Mouse (Mus musculus) myocyte (in vitro differentiated cells): ENCODE results near the gene AL732309.1. TPM values are rescaled to one million over a fixed set of nuclear protein-coding genes. Genes with fewer than 3 reads are reported as not detected.

ENCODE experiments used
- H3K27me3 ChIP-seq: one replicate; pipeline ENCODE4 v1.6.1; 2011; ENCODE audit not compliant: control insufficient read depth, insufficient read depth, insufficient read length
- H3K36me3 ChIP-seq: one replicate; pipeline ENCODE4 v1.6.1; 2011; ENCODE audit not compliant: control insufficient read depth, insufficient read depth
- H3K4me2 ChIP-seq: one replicate; pipeline ENCODE4 v1.6.1; 2011; ENCODE audit warnings: low read depth, control low read depth
- H3K4me3 ChIP-seq: one replicate; pipeline ENCODE4 v1.5.1; 2011; ENCODE audit warnings: mild to moderate bottlenecking, control low read depth, moderate library complexity
- H3K79me2 ChIP-seq: one replicate; pipeline ENCODE4 v1.6.1; 2011; ENCODE audit not compliant: control insufficient read depth, insufficient read depth
- H3ac ChIP-seq: one replicate; pipeline ENCODE4 v1.6.1; 2011; ENCODE audit not compliant: control insufficient read depth, insufficient read length
- CEBPB ChIP-seq: IDR thresholded peaks from 2 replicates; pipeline ENCODE4 v1.6.1; 2011; ENCODE audit warnings: mild to moderate bottlenecking, moderate library complexity; ENCODE audit not compliant: poor library complexity, insufficient read depth, severe bottlenecking
- E2F4 ChIP-seq: IDR thresholded peaks from one replicate; pipeline ENCODE4 v1.6.1; 2011; ENCODE audit warnings: mild to moderate bottlenecking, control low read depth, moderate library complexity; ENCODE audit not compliant: insufficient read depth
- MAX ChIP-seq: IDR thresholded peaks from one replicate; pipeline ENCODE4 v1.6.1; 2011; ENCODE audit warnings: low read depth, mild to moderate bottlenecking, control low read depth
- MYOD1 ChIP-seq, 3 experiments: IDR thresholded peaks; one replicate each; pipeline ENCODE4 v1.6.1; 2011; ENCODE audit warnings: control low read depth in 2 of 3, low read depth in 2 of 3, mild to moderate bottlenecking in 2 of 3, moderate library complexity in 1 of 3; ENCODE audit not compliant: insufficient read length in 2 of 3, control insufficient read depth in 1 of 3
- MYOG ChIP-seq, 3 experiments: IDR thresholded peaks; one replicate each; pipeline ENCODE4 v1.6.1; 2011; ENCODE audit warnings: control low read depth in 2 of 3, low read depth in 2 of 3, mild to moderate bottlenecking in 2 of 3; ENCODE audit not compliant: insufficient read length in 2 of 3, control insufficient read depth in 1 of 3, insufficient read depth in 1 of 3
- POLR2A ChIP-seq: IDR thresholded peaks from one replicate; pipeline ENCODE4 v1.6.1; 2011; ENCODE audit warnings: low read depth, mild to moderate bottlenecking, control low read depth, moderate library complexity; ENCODE audit not compliant: insufficient read length
- POLR2AphosphoS2 ChIP-seq: IDR thresholded peaks from one replicate; pipeline ENCODE4 v1.6.1; 2011; ENCODE audit warnings: low read depth, control low read depth; ENCODE audit not compliant: insufficient read length
- REST ChIP-seq: IDR thresholded peaks from one replicate; pipeline ENCODE4 v1.6.1; 2011; ENCODE audit warnings: mild to moderate bottlenecking, control low read depth, moderate library complexity; ENCODE audit not compliant: insufficient read depth, insufficient read length
- SRF ChIP-seq: IDR thresholded peaks from one replicate; pipeline ENCODE4 v1.6.1; 2011; ENCODE audit warnings: low read depth; ENCODE audit not compliant: control insufficient read depth, insufficient read length
- TCF12 ChIP-seq: IDR thresholded peaks from one replicate; pipeline ENCODE4 v1.6.1; 2011; ENCODE audit warnings: mild to moderate bottlenecking, control low read depth; ENCODE audit not compliant: poor library complexity, insufficient read depth, severe bottlenecking
- TCF3 ChIP-seq: IDR thresholded peaks from one replicate; pipeline ENCODE4 v1.6.1; 2011; ENCODE audit warnings: low read depth, control low read depth; ENCODE audit not compliant: insufficient read length
- USF1 ChIP-seq: IDR thresholded peaks from one replicate; pipeline ENCODE4 v1.6.1; 2011; ENCODE audit warnings: low read depth, mild to moderate bottlenecking, control low read depth, moderate library complexity
- polyA plus RNA-seq: library from polyadenylated mRNA; unstranded; fragments of >200 nt; fragmentation: generic; extraction: Trizol; gene quantifications from one replicate; pipeline ENCODE4 v1.2.1, GENCODE M21; 2012; ENCODE audit warnings: missing spikeins

The AL732309.1 gene
- polyA plus RNA-seq, 1 experiment = 4.5 TPM

DNA sequence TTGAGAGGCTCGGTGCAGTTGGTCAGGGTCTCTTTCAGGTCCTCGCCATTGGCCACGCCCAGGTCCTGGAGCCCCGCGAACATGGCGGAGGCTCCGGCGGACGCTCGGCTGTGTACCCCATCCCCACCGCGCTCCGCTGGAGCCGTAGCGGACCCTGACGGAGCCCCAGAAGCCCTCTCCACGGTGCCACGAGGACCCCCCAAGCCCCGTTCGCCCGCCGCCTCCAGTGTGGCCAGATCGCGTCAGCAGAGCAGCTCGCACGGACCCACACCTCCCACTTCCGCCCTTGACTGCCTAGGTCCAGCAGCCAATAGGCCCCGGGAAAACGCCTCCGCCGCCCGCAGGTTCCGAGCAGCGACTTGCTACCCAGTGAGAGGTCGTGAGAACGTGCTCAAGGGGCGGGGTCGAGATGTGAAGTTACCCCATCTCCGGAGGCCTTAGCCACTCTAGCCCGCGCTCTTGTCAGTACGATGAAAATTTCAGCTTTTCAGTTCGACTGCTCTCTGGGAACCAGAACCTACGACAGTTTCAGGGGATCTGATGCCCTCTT lies 35.5 kb downstream of the AL732309.1 start, which contains the start of gene Nelfb:
Gene Nelfb, minus strand, starts transcription at position 369 of the 550 bp plus-strand sequence.
- peaks cover 5% of the 10 kb centered on the region for H3K36me3 ChIP-seq
- peaks cover 34% of the 10 kb centered on the region for H3K79me2 ChIP-seq
- peak within 1 kb of the TSS; percentile 96 for H3K4me2 ChIP-seq
- H3ac ChIP-seq = peak within 1 kb of the TSS; percentile 41
- TF ChIP-seq TCF3 (no peak), USF1 (no peak), CEBPB (no peak), TCF12 (no peak), POLR2A (peak; percentile 90), POLR2AphosphoS2 (peak; percentile 87), MYOD1 (IDR thresholded peaks at IDR 0.05; ENCODE audit: control insufficient read depth in 1 of 3, insufficient read length in 2 of 3, low read depth in 2 of 3) (peak in 1 of 3 experiments; percentile 27), REST (no peak), MYOG (IDR thresholded peaks at IDR 0.05; ENCODE audit: control insufficient read depth in 1 of 3, insufficient read depth in 1 of 3, insufficient read length in 2 of 3, low read depth in 2 of 3) (peak in 1 of 3 experiments; percentile 47)
- peak within 1 kb of the TSS; percentile 96 for H3K4me3 ChIP-seq
- no peaks in the 10 kb centered on the region for H3K27me3 ChIP-seq

DNA sequence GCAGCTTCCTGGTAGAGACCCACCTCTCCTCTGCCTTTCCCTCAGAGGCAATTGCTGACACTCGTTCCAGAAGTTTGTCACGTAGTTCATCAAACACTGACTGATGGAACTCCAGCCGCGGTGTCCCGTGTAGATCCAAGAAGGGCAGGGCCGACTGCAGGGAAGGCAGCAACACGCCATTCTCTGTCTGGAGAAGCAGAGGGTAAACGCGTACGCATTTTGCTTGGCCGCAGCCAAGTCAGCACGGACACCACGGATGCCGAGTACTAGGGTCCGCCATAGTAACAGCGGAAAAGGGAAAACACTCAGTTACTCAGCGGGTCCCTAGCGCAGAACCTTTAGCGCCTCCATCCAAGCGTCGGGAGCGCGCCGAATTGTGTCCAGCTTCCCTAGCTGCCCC lies 36.0 kb downstream of the AL732309.1 start:
- no peak for TF ChIP-seq REST
- TF ChIP-seq CEBPB = no peak
- TF ChIP-seq POLR2A = no peak
- TF ChIP-seq MAX = no peak
- no peak for TF ChIP-seq POLR2AphosphoS2
- TF ChIP-seq E2F4 = no peak
- no peak for TF ChIP-seq USF1
- TF ChIP-seq MYOD1 (IDR thresholded peaks at IDR 0.05; ENCODE audit: control insufficient read depth in 1 of 3, insufficient read length in 2 of 3, low read depth in 2 of 3) = no peak
- TF ChIP-seq MYOG (IDR thresholded peaks at IDR 0.05; ENCODE audit: control insufficient read depth in 1 of 3, insufficient read depth in 1 of 3, insufficient read length in 2 of 3, low read depth in 2 of 3) = no peak
- TF ChIP-seq TCF3 = no peak
- no peak for TF ChIP-seq SRF
- TF ChIP-seq TCF12 = no peak

DNA sequence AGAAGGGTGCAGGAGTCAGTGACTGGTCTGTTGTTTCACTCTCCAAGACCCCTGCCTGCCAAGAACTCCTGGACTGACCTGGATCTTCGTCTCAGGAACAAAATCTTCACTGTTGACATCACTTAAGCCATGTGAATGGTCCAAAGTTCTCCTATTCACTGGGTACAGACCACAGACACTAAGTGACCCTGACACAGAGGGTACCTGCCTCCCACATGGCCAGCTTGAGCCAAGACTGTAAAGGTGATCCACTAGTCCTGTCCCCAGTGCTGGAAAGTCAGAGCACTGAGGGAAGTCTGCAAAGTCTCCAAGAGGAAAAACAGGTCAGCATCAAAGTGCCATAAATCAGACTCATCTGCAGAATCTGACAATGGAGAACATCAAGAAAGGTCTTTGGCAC lies 39.1 kb downstream of the AL732309.1 start:
- H3K4me2 ChIP-seq = no peak overlapping the region
- no peak overlapping the region for H3ac ChIP-seq
- H3K36me3 ChIP-seq = peaks cover 21% of the 10 kb centered on the region
- TF ChIP-seq E2F4 (no peak), MAX (no peak), TCF3 (no peak), POLR2AphosphoS2 (no peak), POLR2A (no peak), MYOG (IDR thresholded peaks at IDR 0.05; ENCODE audit: control insufficient read depth in 1 of 3, insufficient read depth in 1 of 3, insufficient read length in 2 of 3, low read depth in 2 of 3) (no peak), CEBPB (no peak), TCF12 (no peak), SRF (no peak), MYOD1 (IDR thresholded peaks at IDR 0.05; ENCODE audit: control insufficient read depth in 1 of 3, insufficient read length in 2 of 3, low read depth in 2 of 3) (no peak), USF1 (no peak), REST (no peak)
- H3K79me2 ChIP-seq = peaks cover 34% of the 10 kb centered on the region
- no peak overlapping the region for H3K4me3 ChIP-seq
- H3K27me3 ChIP-seq = no peaks in the 10 kb centered on the region

More for the DNA sequence above, 36.0 kb downstream of the AL732309.1 start:
- peaks cover 9% of the 10 kb centered on the region for H3K36me3 ChIP-seq
- H3K27me3 ChIP-seq = no peaks in the 10 kb centered on the region
- H3K79me2 ChIP-seq = peaks cover 34% of the 10 kb centered on the region
- H3K4me3 ChIP-seq = peak overlapping the region; percentile 96
- peak overlapping the region; percentile 41 for H3ac ChIP-seq
- peak overlapping the region; percentile 96 for H3K4me2 ChIP-seq

DNA sequence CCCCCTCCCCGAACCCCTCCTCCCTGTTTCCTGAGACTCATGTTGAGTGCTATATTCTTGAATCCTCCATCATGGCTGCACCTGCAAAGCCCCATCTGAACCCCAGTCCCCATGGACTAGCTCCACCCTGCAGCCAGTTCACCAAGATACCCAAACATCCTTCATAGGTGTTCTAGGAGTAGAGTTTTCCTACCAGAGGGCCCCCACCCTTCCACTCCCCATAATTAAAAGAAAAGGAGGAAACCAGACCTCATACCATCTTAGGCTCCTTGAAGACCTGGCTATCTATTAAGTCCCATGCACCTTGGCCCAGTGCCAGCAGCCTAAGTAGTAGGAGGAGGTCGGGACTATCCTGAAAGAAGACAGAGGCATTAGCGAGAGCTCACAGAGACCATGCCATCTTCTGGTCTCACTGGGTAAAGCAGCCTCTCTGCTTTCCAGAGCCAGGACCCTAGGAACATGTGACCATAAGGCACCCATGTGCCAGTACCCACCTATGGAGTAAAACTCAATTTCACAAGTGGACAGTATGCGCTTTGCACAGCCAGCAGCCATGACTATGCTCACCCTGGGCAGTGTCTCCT lies 42.9 kb downstream of the AL732309.1 start:
- Histone ChIP-seq H3ac (no peak overlapping the region), H3K27me3 (no peaks in the 10 kb centered on the region), H3K4me3 (no peak overlapping the region), H3K36me3 (peaks cover 44% of the 10 kb centered on the region), H3K79me2 (peaks cover 14% of the 10 kb centered on the region), H3K4me2 (no peak overlapping the region)
- TF ChIP-seq USF1 (no peak), TCF3 (no peak), MAX (no peak), TCF12 (no peak), E2F4 (no peak), SRF (no peak), REST (no peak), CEBPB (no peak), POLR2AphosphoS2 (no peak), MYOG (IDR thresholded peaks at IDR 0.05; ENCODE audit: control insufficient read depth in 1 of 3, insufficient read depth in 1 of 3, insufficient read length in 2 of 3, low read depth in 2 of 3) (no peak), MYOD1 (IDR thresholded peaks at IDR 0.05; ENCODE audit: control insufficient read depth in 1 of 3, insufficient read length in 2 of 3, low read depth in 2 of 3) (no peak), POLR2A (no peak)

DNA sequence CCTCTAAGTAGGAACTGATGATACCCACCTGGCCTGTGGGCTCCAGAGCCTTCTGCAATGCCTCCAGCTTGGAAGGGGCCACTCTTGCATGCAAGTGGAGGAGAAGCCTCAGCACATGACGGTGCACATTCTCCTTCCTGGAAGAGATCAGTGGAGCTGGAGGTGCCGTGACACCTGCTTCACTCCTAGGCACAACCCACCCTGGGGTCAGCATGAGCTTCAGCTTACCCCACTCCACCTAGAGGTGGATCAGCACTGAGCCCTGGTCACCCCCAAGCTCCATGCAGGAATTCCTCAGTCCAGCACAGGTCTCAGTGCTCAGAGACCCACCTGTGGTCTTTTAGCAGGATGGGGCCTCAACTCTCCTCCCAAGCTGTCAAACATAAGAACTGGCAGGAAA lies 46.0 kb downstream of the AL732309.1 start:
- H3K4me2 ChIP-seq = no peak overlapping the region
- no peak for TF ChIP-seq MAX
- TF ChIP-seq MYOG (IDR thresholded peaks at IDR 0.05; ENCODE audit: control insufficient read depth in 1 of 3, insufficient read depth in 1 of 3, insufficient read length in 2 of 3, low read depth in 2 of 3) = no peak
- TF ChIP-seq E2F4 = no peak
- no peak for TF ChIP-seq POLR2A
- no peak for TF ChIP-seq REST
- TF ChIP-seq CEBPB = no peak
- no peak for TF ChIP-seq TCF3
- no peak for TF ChIP-seq SRF
- no peak for TF ChIP-seq TCF12
- no peak for TF ChIP-seq POLR2AphosphoS2
- TF ChIP-seq USF1 = no peak
- no peak for TF ChIP-seq MYOD1 (IDR thresholded peaks at IDR 0.05; ENCODE audit: control insufficient read depth in 1 of 3, insufficient read length in 2 of 3, low read depth in 2 of 3)
- no peaks in the 10 kb centered on the region for H3K27me3 ChIP-seq
- H3ac ChIP-seq = no peak overlapping the region
- H3K79me2 ChIP-seq = no peaks in the 10 kb centered on the region
- H3K36me3 ChIP-seq = peaks cover 35% of the 10 kb centered on the region
- H3K4me3 ChIP-seq = no peak overlapping the region
